Mouse (Mus musculus) lung, adult 2 months (tissue): ENCODE measurements around the gene 1700015G11Rik. TPM values are rescaled to one million over a fixed set of nuclear protein-coding genes. Genes with fewer than 3 reads are reported as not detected.

Source experiments
- DNase-seq: peaks from one replicate; pipeline ENCODE4 v3.0.0; 2022
- H3K4me1 ChIP-seq: fragments of 200-500 bp; 2 replicates; pipeline ENCODE4 v1.6.1; 2011; ENCODE audit warnings: low read length; ENCODE audit not compliant: control insufficient read depth, insufficient read depth
- H3K4me3 ChIP-seq: fragments of 200-500 bp; replicated peaks from 2 replicates; pipeline ENCODE3; 2011; ENCODE audit warnings: low read depth, mild to moderate bottlenecking, control low read depth, low read length; ENCODE audit errors: extremely low read depth
- CTCF ChIP-seq: fragments of 200-500 bp; IDR thresholded peaks from 2 replicates; pipeline ENCODE4 v1.5.1; 2011; ENCODE audit warnings: mild to moderate bottlenecking, low read length, control low read depth; ENCODE audit not compliant: insufficient read depth
- POLR2A ChIP-seq: fragments of 200-500 bp; IDR thresholded peaks from 2 replicates; pipeline ENCODE4 v1.6.1; 2011; ENCODE audit warnings: low read depth, mild to moderate bottlenecking, control low read depth, low read length, borderline replicate concordance; ENCODE audit errors: extremely low read depth
- WGBS: fragments of 180-500 bp; shearing (Covaris S2); methylation state at CpG from one replicate; pipeline ENCODE4 v1.1.7; 2018; 5-methylcytosine and 5-hydroxymethylcytosine counted together
- polyA plus RNA-seq: library from polyadenylated mRNA; depleted of rRNA; stranded (reverse); fragments of >200 nt; gene quantifications from 2 replicates; pipeline ENCODE4 v1.2.3, GENCODE M21; 2012

Gene 1700015G11Rik
- polyA plus RNA-seq, 1 experiment, result not detected

DNA sequence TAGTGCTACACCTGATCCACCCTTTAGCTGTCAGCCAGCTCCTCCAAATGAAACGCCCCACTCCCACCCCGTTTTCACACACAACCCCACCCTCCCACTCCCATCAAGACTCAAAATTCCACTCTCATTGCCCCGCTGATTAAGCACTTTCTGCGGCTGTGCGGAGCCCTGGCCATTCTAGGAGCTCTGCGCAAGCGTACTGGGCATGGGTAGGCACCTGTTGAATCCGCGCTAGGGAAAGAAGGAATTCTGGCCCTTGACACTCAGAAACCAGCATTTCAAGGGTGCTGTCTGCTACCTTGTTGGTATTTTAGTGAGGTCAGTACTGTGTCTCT is 9.3 kb downstream of the 1700015G11Rik start:
- H3K4me3 ChIP-seq, result peak overlapping the region; percentile 58
- TF ChIP-seq POLR2A (no peak), CTCF (no peak)
- no peaks in the 10 kb centered on the region for H3K4me1 ChIP-seq
- WGBS, result 2% methylated on average over 9 of the region's 9 CpGs
- no peak for DNase-seq

- TF ChIP-seq CTCF (no peak), POLR2A (peak; percentile 5; the same call in 1 of the 2 replicates)
- WGBS, result under 1% methylated on average over 45 of the region's 47 CpGs
- H3K4me1 ChIP-seq, result no peaks in the 10 kb centered on the region
- peak within 1 kb of the TSS; percentile 58 for H3K4me3 ChIP-seq
- peak; percentile 88 for DNase-seq
Observed at GRCm38 (mm10) chr7:52005511-52006295, 9.8 kb downstream of the 1700015G11Rik start, which contains the start of gene Svip. Gene Svip (minus strand): TSS chr7:52006018.

- no peak for TF ChIP-seq POLR2A
- no peak for TF ChIP-seq CTCF
- Histone ChIP-seq H3K4me1 (no peaks in the 10 kb centered on the region), H3K4me3 (no peak overlapping the region)
- 69% methylated on average over 3 of the region's 3 CpGs for WGBS
- no peak for DNase-seq
Observed at GRCm38 (mm10) chr7:51991020-51991419, 24.5 kb downstream of the 1700015G11Rik start.

DNA sequence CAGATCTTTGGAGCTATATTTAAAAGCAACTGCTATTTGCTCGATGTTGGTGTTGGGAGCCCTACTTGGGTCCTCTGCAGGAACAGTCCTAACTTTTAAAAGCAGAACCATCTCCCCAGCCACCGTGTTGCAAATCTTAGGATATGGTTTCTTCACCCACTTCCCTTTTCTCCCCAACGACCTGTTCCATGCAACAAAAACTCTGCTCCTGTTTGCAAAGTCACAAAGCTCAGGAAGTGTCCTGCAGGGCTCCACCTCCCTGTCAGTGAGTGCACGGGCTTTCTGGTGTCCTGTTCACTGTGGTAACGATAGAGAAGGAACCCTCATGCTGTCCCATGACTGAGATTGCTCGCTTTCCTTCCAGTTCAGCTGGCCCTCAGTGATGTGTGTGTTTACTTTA is 28.6 kb downstream of the 1700015G11Rik start:
- no peak for TF ChIP-seq CTCF
- TF ChIP-seq POLR2A, result no peak
- Histone ChIP-seq H3K4me1 (no peaks in the 10 kb centered on the region), H3K4me3 (no peak overlapping the region)
- DNase-seq, result no peak
- 42% methylated on average over 6 of the region's 6 CpGs for WGBS

DNA sequence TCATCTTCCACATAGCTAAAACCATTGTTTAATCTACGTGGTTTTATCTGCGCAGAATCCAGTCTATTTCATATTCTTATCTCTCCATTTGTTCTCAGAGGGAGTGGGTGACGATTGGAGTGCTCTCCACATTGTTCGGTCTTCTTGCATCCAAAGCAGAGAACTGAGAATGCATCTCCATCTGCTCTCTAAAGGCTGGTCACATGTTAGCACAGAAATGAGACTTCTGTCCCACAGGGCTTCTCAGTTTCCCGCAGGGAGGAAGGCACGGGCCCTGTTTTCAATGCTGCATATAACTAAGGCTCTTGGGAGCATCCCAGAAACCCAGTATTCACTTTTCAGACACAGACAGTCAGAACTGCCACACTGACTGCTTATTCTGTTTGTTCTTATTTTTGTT is 29.8 kb downstream of the 1700015G11Rik start:
- 71% methylated on average over 6 of the region's 6 CpGs for WGBS
- Histone ChIP-seq H3K4me1 (no peaks in the 10 kb centered on the region), H3K4me3 (no peak overlapping the region)
- TF ChIP-seq CTCF (no peak), POLR2A (no peak)
- no peak for DNase-seq

DNA sequence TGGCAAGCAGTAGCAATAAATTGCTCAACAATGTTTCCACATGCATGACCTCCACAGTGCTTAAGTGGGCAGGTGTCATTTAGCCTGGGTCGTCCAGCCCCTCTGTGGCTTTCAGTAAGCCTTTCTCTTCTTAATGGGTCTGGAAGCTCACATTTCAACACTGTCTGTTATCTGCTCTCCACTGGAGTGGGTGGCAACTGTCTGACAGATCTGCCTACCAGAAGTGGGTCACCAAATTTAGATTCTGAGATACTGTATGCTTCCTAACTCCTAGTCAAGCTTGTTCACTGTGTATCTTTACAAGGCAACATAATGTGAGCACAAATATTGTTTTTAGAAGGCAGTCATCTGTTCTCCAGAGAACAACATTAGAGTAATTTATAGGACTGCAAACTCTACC is 33.2 kb downstream of the 1700015G11Rik start:
- DNase-seq, result no peak
- H3K4me1 ChIP-seq, result no peaks in the 10 kb centered on the region
- no peak overlapping the region for H3K4me3 ChIP-seq
- 19% methylated on average over 1 of the region's 1 CpGs for WGBS
- TF ChIP-seq CTCF (no peak), POLR2A (no peak)

DNA sequence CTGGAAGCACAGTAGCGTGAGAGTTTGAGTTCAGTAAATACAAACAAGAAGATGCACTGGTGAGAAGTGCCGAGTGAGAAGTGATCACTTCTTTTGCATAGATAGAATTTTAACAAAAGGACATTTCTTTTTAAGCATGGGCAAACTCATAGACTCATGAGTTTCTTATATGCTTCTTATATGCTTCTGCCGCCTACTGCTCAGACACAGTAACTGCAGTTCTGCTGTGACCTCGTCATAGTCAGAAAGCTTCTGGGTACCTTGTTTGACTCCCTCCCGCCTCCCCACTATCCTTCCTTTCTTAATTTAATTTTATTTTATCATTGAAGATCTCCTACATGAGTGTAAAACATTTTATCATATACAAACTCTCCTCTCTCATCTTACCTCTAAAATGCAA is 36.3 kb downstream of the 1700015G11Rik start:
- no peak for DNase-seq
- 36% methylated on average over 5 of the region's 5 CpGs for WGBS
- Histone ChIP-seq H3K4me1 (no peaks in the 10 kb centered on the region), H3K4me3 (no peak overlapping the region)
- TF ChIP-seq POLR2A (no peak), CTCF (peak; percentile 17; the same call in 1 of the 2 replicates)

- no peak for TF ChIP-seq POLR2A
- TF ChIP-seq CTCF, result no peak
- no peak for DNase-seq
- 65% methylated on average over 6 of the region's 6 CpGs for WGBS
Observed at GRCm38 (mm10) chr7:51975181-51975580, 40.3 kb downstream of the 1700015G11Rik start.

DNA sequence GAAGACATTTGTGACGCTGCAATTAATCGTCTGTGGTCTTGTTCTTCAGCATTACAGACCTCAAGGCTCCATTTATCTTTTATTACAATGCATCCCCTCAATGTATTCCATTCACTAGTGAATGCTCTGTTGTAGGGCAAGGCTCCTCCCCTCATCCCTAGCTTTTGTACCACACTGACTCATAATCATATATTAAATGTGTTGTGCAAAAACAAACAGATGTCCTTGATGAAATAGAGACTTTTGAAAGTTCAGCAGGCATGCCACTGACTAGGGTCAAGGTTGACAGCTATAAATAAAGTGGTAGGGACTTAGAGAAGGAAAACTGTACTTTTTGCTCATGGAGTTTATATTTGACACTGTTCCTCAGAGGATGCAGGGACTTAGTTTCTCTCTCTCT is 42.0 kb downstream of the 1700015G11Rik start:
- TF ChIP-seq CTCF (no peak), POLR2A (no peak)
- no peaks in the 10 kb centered on the region for H3K4me1 ChIP-seq
- no peak for DNase-seq
- 78% methylated on average over 2 of the region's 2 CpGs for WGBS
- H3K4me3 ChIP-seq, result no peak overlapping the region

More at GRCm38 (mm10) chr7:51975181-51975580, 40.3 kb downstream of the 1700015G11Rik start:
- H3K4me3 ChIP-seq, result no peak overlapping the region
- no peaks in the 10 kb centered on the region for H3K4me1 ChIP-seq

GRCm38 (mm10) chr7:51973091-51973490 is 42.4 kb downstream of the 1700015G11Rik start:
- Histone ChIP-seq H3K4me1 (no peaks in the 10 kb centered on the region), H3K4me3 (no peak overlapping the region)
- DNase-seq, result no peak
- no peak for TF ChIP-seq POLR2A
- no peak for TF ChIP-seq CTCF
- 70% methylated on average over 5 of the region's 5 CpGs for WGBS
